Mouse (Mus musculus): Measurements from ENCODE around the gene Tmbim6. TPM values are rescaled to one million over a fixed set of nuclear protein-coding genes. Genes with fewer than 3 reads are reported as not detected.
A peak's percentile ranks its signal among the peaks of the same experiment; 100 is the strongest.

Tmbim6 gene
- polyA plus RNA-seq (2015; fragmentation: Nextera tagmentation; extraction: Ambion mirVana), result 266 and 285 TPM in 2 replicates

GRCm38 (mm10) chr15:99392486-99393385 is at the start of gene Tmbim6:
TSS of gene Tmbim6 (plus strand) at chr15:99392882.
- Histone ChIP-seq H3K4me3 (peak within 1 kb of the TSS; percentile 82), H3K27me3 (no peaks in the 10 kb centered on the region), H3K36me3 (no peaks in the 10 kb centered on the region), H3K4me2 (peak within 1 kb of the TSS; percentile 96), H3K9ac (peak within 1 kb of the TSS; percentile 95), H3K4me1 (peaks cover 40% of the 10 kb centered on the region), H3K9me3 (no peaks in the 10 kb centered on the region), H3K27ac (peak within 1 kb of the TSS; percentile 92)
- under 1% methylated on average over 51 of the region's 51 CpGs for WGBS
- peak; percentile 99 for ATAC-seq (ENCODE audit: insufficient number of reproducible peaks, insufficient read depth, low FRiP score, low TSS enrichment, low read depth)

- Histone ChIP-seq H3K4me3 (no peak overlapping the region), H3K36me3 (no peaks in the 10 kb centered on the region), H3K27me3 (no peaks in the 10 kb centered on the region), H3K9ac (peak overlapping the region; percentile 52), H3K9me3 (no peaks in the 10 kb centered on the region), H3K4me1 (peaks cover 73% of the 10 kb centered on the region), H3K4me2 (peak overlapping the region; percentile 27), H3K27ac (peak overlapping the region; percentile 88)
- peak; percentile 65; the same call in 1 of the 2 replicates for ATAC-seq (ENCODE audit: insufficient number of reproducible peaks, insufficient read depth, low FRiP score, low TSS enrichment, low read depth)
- 26% methylated on average over 5 of the region's 5 CpGs for WGBS
Measured at GRCm38 (mm10) chr15:99343414-99344147, 49.1 kb upstream of the Tmbim6 start.

- no peaks in the 10 kb centered on the region for H3K9me3 ChIP-seq
- H3K9ac ChIP-seq, result peak overlapping the region; percentile 52; the same call in 1 of the 2 replicates
- peak overlapping the region; percentile 88 for H3K27ac ChIP-seq
- whole genome bisulfite sequencing, result 36% methylated on average over 8 of the region's 8 CpGs
- H3K27me3 ChIP-seq, result no peaks in the 10 kb centered on the region
- H3K4me3 ChIP-seq, result no peak overlapping the region
- H3K4me2 ChIP-seq, result peak overlapping the region; percentile 27; the same call in 1 of the 2 replicates
- peaks cover 67% of the 10 kb centered on the region for H3K4me1 ChIP-seq
- no peaks in the 10 kb centered on the region for H3K36me3 ChIP-seq
- 0 out of 2 replicates have a peak, but pooled peaks have one; percentile 40 for ATAC-seq (ENCODE audit: insufficient number of reproducible peaks, insufficient read depth, low FRiP score, low TSS enrichment, low read depth)
Measured at GRCm38 (mm10) chr15:99344148-99344870, 48.4 kb upstream of the Tmbim6 start.

DNA sequence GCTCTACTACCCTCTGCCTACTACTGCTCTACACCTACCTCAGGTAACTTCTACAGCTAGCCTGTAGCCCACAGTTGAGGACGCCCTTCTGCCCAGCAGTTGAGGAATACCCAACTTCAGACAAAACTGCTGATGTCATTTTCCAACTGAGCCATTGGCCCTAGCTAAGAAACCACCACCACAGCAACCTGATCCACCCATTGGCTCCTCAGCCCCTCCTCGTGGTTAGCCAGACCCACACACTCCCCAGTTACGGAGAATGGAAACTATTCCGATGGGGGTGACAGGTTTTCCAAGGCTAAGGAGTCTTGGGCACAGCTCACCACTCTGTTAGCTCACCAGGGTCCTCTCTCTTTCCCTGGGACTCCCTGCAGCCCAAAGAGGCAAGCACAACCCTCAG is 47.7 kb upstream of the Tmbim6 start:
- H3K4me3 ChIP-seq, result no peak overlapping the region
- no peaks in the 10 kb centered on the region for H3K36me3 ChIP-seq
- no peaks in the 10 kb centered on the region for H3K27me3 ChIP-seq
- 0 out of 2 replicates have a peak overlapping the region, but pooled peaks have one; percentile 27 for H3K4me2 ChIP-seq
- no peak overlapping the region for H3K9ac ChIP-seq
- peak; percentile 54; the same call in 1 of the 2 replicates for ATAC-seq (ENCODE audit: insufficient number of reproducible peaks, insufficient read depth, low FRiP score, low TSS enrichment, low read depth)
- 38% methylated on average over 4 of the region's 4 CpGs for WGBS
- no peaks in the 10 kb centered on the region for H3K9me3 ChIP-seq
- H3K4me1 ChIP-seq, result peaks cover 63% of the 10 kb centered on the region
- H3K27ac ChIP-seq, result peak overlapping the region; percentile 88

DNA sequence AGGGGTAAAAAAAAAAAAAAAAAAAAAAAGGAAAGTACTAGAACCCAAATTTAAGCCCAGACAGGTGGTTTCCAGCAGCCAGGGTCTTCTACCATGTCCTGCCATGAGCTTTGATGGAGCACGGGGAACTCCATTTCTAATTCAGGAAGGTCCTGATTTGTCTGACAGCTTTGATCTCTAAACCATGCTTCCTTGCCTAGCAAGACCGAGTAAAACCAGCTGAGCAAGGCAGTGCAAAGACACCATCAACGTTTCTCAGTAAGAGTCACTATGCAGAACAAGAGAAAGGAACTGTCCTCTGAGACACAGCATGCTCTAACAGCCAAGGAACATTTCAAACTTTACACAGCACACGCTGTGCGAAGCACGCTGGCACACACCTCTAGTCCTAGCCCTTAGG is 41.1 kb upstream of the Tmbim6 start:
- Histone ChIP-seq H3K36me3 (no peaks in the 10 kb centered on the region), H3K9me3 (no peaks in the 10 kb centered on the region), H3K9ac (no peak overlapping the region), H3K4me3 (no peak overlapping the region), H3K27me3 (no peaks in the 10 kb centered on the region), H3K4me2 (no peak overlapping the region), H3K4me1 (peaks cover 34% of the 10 kb centered on the region), H3K27ac (no peak overlapping the region)
- 60% methylated on average over 6 of the region's 6 CpGs for WGBS
- no peak for ATAC-seq (ENCODE audit: insufficient number of reproducible peaks, insufficient read depth, low FRiP score, low TSS enrichment, low read depth)

- no peaks in the 10 kb centered on the region for H3K9me3 ChIP-seq
- H3K4me2 ChIP-seq, result no peak overlapping the region
- no peaks in the 10 kb centered on the region for H3K27me3 ChIP-seq
- no peaks in the 10 kb centered on the region for H3K36me3 ChIP-seq
- no peak overlapping the region for H3K9ac ChIP-seq
- WGBS, result 78% methylated on average over 5 of the region's 5 CpGs
- no peak for ATAC-seq (ENCODE audit: insufficient number of reproducible peaks, insufficient read depth, low FRiP score, low TSS enrichment, low read depth)
- H3K27ac ChIP-seq, result no peak overlapping the region
- H3K4me1 ChIP-seq, result peaks cover 38% of the 10 kb centered on the region
- no peak overlapping the region for H3K4me3 ChIP-seq
Measured at GRCm38 (mm10) chr15:99352306-99352705, 40.4 kb upstream of the Tmbim6 start.

DNA sequence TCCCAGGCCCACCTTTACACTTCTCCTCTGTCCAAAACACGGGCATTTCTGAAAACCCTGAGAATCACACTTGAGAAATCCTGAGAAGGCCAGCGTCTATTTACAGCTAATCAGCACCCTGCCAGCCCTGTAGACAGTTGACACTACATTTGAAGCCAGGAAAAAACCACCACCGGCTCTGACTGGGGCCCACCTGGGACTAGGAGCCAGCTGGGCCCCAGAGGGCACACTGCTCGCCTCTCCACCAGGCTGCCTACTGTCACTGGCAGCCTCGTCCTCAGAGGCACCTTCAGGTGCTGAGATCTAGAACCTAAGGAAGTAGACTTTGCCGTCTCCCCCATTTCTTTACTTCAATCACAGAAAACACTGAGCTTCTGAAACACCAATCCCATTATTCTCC is 37.0 kb upstream of the Tmbim6 start:
- WGBS, result 68% methylated on average over 6 of the region's 6 CpGs
- Histone ChIP-seq H3K9me3 (no peaks in the 10 kb centered on the region), H3K4me1 (peaks cover 37% of the 10 kb centered on the region), H3K9ac (no peak overlapping the region), H3K36me3 (no peaks in the 10 kb centered on the region), H3K4me2 (no peak overlapping the region), H3K27me3 (no peaks in the 10 kb centered on the region), H3K27ac (0 out of 2 replicates have a peak overlapping the region, but pooled peaks have one; percentile 11), H3K4me3 (no peak overlapping the region)
- no peak for ATAC-seq (ENCODE audit: insufficient number of reproducible peaks, insufficient read depth, low FRiP score, low TSS enrichment, low read depth)

DNA sequence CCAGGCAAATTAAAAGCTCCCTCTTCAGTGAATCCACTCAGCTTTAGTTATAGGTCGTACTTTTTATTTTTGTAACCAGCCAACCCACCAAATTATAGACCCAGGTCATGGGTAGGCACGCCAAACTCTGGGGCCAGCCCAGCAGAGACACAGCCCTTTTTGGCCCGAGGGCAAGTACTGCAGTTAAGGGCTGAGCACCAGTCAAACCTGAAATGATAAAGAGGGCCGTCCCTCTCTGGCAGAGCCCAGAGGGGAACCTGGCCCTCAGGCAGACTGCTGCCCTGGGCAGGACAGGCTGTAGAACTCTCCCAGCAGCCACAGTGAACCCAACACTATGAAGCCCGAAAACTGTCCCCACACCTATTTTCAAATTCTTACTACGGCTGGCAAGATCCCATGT is 36.2 kb upstream of the Tmbim6 start:
- no peaks in the 10 kb centered on the region for H3K9me3 ChIP-seq
- 0 out of 2 replicates have a peak overlapping the region, but pooled peaks have one; percentile 18 for H3K27ac ChIP-seq
- H3K9ac ChIP-seq, result no peak overlapping the region
- 64% methylated on average over 6 of the region's 6 CpGs for WGBS
- no peaks in the 10 kb centered on the region for H3K27me3 ChIP-seq
- H3K4me3 ChIP-seq, result no peak overlapping the region
- ATAC-seq (ENCODE audit: insufficient number of reproducible peaks, insufficient read depth, low FRiP score, low TSS enrichment, low read depth), result no peak
- no peaks in the 10 kb centered on the region for H3K36me3 ChIP-seq
- H3K4me1 ChIP-seq, result peaks cover 37% of the 10 kb centered on the region
- H3K4me2 ChIP-seq, result no peak overlapping the region

DNA sequence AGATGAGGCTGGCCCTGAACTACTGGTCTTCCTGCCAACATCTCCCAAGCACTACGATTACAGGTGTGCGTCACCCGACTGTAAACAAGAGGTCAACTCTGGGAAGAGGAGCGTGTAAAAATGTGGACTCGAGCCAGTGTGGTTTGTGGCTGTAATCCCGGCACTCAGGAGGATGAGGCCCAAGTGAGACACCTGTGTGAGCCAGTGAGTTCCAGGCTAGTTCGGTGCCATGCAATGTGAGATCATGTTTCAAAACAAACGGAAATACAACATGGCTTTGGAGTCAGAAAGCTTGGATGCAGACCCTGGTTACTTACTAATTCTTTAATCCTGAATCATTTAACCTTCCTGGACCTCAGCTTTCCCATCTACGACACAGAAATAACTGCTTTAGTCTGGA is 33.7 kb upstream of the Tmbim6 start:
- WGBS, result 69% methylated on average over 9 of the region's 9 CpGs
- H3K9me3 ChIP-seq, result no peaks in the 10 kb centered on the region
- no peak for ATAC-seq (ENCODE audit: insufficient number of reproducible peaks, insufficient read depth, low FRiP score, low TSS enrichment, low read depth)
- H3K4me1 ChIP-seq, result peaks cover 30% of the 10 kb centered on the region
- H3K27me3 ChIP-seq, result no peaks in the 10 kb centered on the region
- H3K27ac ChIP-seq, result no peak overlapping the region
- H3K4me2 ChIP-seq, result no peak overlapping the region
- no peaks in the 10 kb centered on the region for H3K36me3 ChIP-seq
- H3K4me3 ChIP-seq, result no peak overlapping the region
- no peak overlapping the region for H3K9ac ChIP-seq

DNA sequence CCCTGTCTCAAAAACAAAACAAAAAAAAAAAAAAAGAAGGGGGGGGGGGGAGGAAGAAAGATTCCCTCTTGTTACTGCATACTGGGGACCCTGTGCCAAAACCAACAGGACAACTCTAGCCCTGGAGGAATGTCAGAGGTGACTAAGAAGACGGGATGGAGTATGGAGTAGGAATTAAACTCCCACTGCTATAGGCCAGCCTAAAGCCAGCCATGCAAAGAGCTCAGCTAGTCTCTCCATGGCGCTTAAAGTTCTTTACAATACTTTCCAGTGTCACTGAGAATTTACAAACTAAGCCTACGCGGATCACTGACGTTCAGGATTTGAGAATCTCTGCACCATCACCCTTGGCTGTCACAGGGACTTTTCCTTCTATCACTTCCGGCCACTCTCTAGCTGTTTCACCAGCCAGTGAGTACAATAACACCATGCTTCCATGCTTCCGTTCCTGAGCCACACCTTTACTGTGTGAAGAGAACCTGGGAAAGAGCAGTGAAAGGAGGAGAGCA is 28.6 kb upstream of the Tmbim6 start:
- Histone ChIP-seq H3K36me3 (no peaks in the 10 kb centered on the region), H3K4me2 (no peak overlapping the region), H3K27ac (peak overlapping the region; percentile 55), H3K9ac (no peak overlapping the region), H3K9me3 (no peaks in the 10 kb centered on the region), H3K4me3 (no peak overlapping the region), H3K27me3 (no peaks in the 10 kb centered on the region), H3K4me1 (peaks cover 26% of the 10 kb centered on the region)
- WGBS, result 64% methylated on average over 7 of the region's 7 CpGs
- ATAC-seq (ENCODE audit: insufficient number of reproducible peaks, insufficient read depth, low FRiP score, low TSS enrichment, low read depth), result no peak

GRCm38 (mm10) chr15:99364921-99365320 is 27.8 kb upstream of the Tmbim6 start:
- H3K4me2 ChIP-seq, result no peak overlapping the region
- no peaks in the 10 kb centered on the region for H3K9me3 ChIP-seq
- no peak for ATAC-seq (ENCODE audit: insufficient number of reproducible peaks, insufficient read depth, low FRiP score, low TSS enrichment, low read depth)
- H3K27ac ChIP-seq, result no peak overlapping the region
- H3K4me3 ChIP-seq, result no peak overlapping the region
- H3K9ac ChIP-seq, result no peak overlapping the region
- no peaks in the 10 kb centered on the region for H3K36me3 ChIP-seq
- 42% methylated on average over 8 of the region's 8 CpGs for WGBS
- H3K27me3 ChIP-seq, result no peaks in the 10 kb centered on the region
- peaks cover 30% of the 10 kb centered on the region for H3K4me1 ChIP-seq
